Mouse (Mus musculus): Measurements from ENCODE around the gene Cdc42se1.

DNA sequence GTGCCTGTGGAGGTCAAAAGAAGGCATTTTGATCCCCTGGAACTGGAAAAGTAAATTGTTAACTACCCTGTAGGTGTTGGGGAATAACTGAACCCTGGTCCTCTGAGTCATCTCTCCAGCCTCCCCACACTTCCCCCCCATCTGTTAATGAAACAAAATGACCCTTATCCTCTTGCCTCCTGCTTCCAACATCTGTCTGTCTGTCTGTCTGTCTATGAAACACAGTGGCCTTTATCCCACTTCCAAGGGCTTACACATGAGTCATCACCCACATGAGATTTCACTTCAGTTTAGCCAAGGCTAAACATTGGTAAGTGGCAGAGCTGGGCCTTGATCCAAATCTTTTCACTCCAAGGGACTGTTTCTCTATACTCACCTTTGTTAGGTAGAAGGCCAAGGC, 39.3 kb downstream of the Cdc42se1 start:
- TF ChIP-seq CTCF (IDR thresholded peaks at IDR 0.05; ENCODE audit: control insufficient read depth, insufficient read depth, insufficient read length) = no peak
- TF ChIP-seq CEBPB (IDR thresholded peaks at IDR 0.05; ENCODE audit: low read depth) = no peak
- no peak for TF ChIP-seq USF1 (IDR thresholded peaks at IDR 0.05; ENCODE audit: low read depth)
- TF ChIP-seq MYOG (IDR thresholded peaks at IDR 0.05; ENCODE audit: control insufficient read depth, extremely low read depth, insufficient read length) = no peak
- no peak for TF ChIP-seq MAX (IDR thresholded peaks at IDR 0.05)
- no peak for TF ChIP-seq FOSL1 (IDR thresholded peaks at IDR 0.05; ENCODE audit: insufficient read depth, low read length, poor library complexity, severe bottlenecking)
- TF ChIP-seq MYOD1 (IDR thresholded peaks at IDR 0.05; ENCODE audit: control insufficient read depth, insufficient read length, low read depth) = no peak

Data from C2C12 (cell line).